Mouse (Mus musculus): ENCODE measurements around the gene Acer3.

Acer3 gene

GRCm38 (mm10) chr7:98316568-98316967 lies 4.4 kb downstream of the Acer3 start:
- ChIA-PET CTCF (no interaction called here), POLR2A (no interaction called here)

- CTCF ChIA-PET: no interaction called here
- POLR2A ChIA-PET: no interaction called here
These were observed 5.9 kb downstream of the Acer3 start for GRCm38 (mm10) chr7:98315087-98315486.

GRCm38 (mm10) chr7:98312185-98312920 lies 8.7 kb downstream of the Acer3 start:
- POLR2A ChIA-PET: interaction anchor here in 1 of 4 experiments (1.1 to 1.6 kb wide), 3 partner anchors 19 to 112 kb away, joined by 4 read pairs; no protein-coding TSS in a partner anchor
- CTCF ChIA-PET: interaction anchor here in 3 of 4 experiments (0.7 to 1.6 kb wide), 4 partner anchors 9 to 125 kb away, joined by 3 to 6 read pairs (median 3); no protein-coding TSS in a partner anchor

GRCm38 (mm10) chr7:98310266-98310665 lies 10.7 kb downstream of the Acer3 start:
- POLR2A ChIA-PET: interaction anchor here in 3 of 4 experiments (0.7 to 2.7 kb wide), 9 partner anchors 9 to 1000 kb away, joined by 3 to 15 read pairs (median 6); partner anchors contain the start of genes Emsy (in 1 of the 3) and Tsku (in 1 of the 3)
- CTCF ChIA-PET: interaction anchor here in 1 of 4 experiments (2.0 kb wide), 1 partner anchor 31 kb away, joined by 6 read pairs; no protein-coding TSS in a partner anchor

GRCm38 (mm10) chr7:98309219-98310030 lies 11.6 kb downstream of the Acer3 start:
- CTCF ChIA-PET: interaction anchor here in 2 of 4 experiments (1.0 to 2.0 kb wide), 3 partner anchors 9 to 38 kb away, joined by 3 to 6 read pairs (median 5); no protein-coding TSS in a partner anchor
- POLR2A ChIA-PET: interaction anchor here (0.6 to 2.7 kb wide), 25 partner anchors 8 to 1391 kb away, joined by 3 to 15 read pairs (median 3); partner anchors contain the start of genes Tsku (in 2 of the 4), Aamdc (in 1 of the 4) and Emsy (in 1 of the 4)

GRCm38 (mm10) chr7:98308607-98309218 lies 12.3 kb downstream of the Acer3 start:
- POLR2A ChIA-PET: interaction anchor here (0.6 to 2.7 kb wide), 22 partner anchors 16 to 1391 kb away, joined by 3 to 15 read pairs (median 3); partner anchors contain the start of genes Tsku (in 2 of the 4), Aamdc (in 1 of the 4), Capn5 (in 1 of the 4) and Emsy (in 1 of the 4)
- CTCF ChIA-PET: interaction anchor here in 2 of 4 experiments (1.0 to 2.0 kb wide), 3 partner anchors 10 to 39 kb away, joined by 3 to 6 read pairs (median 5); no protein-coding TSS in a partner anchor

- CTCF ChIA-PET: interaction anchor here in 2 of 4 experiments (0.6 to 1.4 kb wide), 2 partner anchors 11 to 1193 kb away, joined by 3 read pairs; no protein-coding TSS in a partner anchor
These were observed 12.9 kb downstream of the Acer3 start for GRCm38 (mm10) chr7:98307921-98308606.

GRCm38 (mm10) chr7:98307411-98307810 lies 13.6 kb downstream of the Acer3 start:
- CTCF ChIA-PET: no interaction called here
- POLR2A ChIA-PET: no interaction called here

More at GRCm38 (mm10) chr7:98307921-98308606, 12.9 kb downstream of the Acer3 start:
- POLR2A ChIA-PET: interaction anchor here in 3 of 4 experiments (0.6 to 2.7 kb wide), 11 partner anchors 16 to 130 kb away, joined by 3 to 12 read pairs (median 3); partner anchors contain the start of genes Capn5 (in 1 of the 3) and Tsku (in 1 of the 3)

- ChIA-PET POLR2A (interaction anchor here in 2 of 4 experiments (0.9 to 2.1 kb wide), 5 partner anchors 10 to 20 kb away, joined by 3 to 8 read pairs (median 5); no protein-coding TSS in a partner anchor), CTCF (interaction anchor here in 2 of 4 experiments (0.6 to 1.3 kb wide), 3 partner anchors 49 to 126 kb away, joined by 3 read pairs; no protein-coding TSS in a partner anchor)
These were observed 28.1 kb downstream of the Acer3 start for GRCm38 (mm10) chr7:98292901-98293300.

- ChIA-PET CTCF (interaction anchor here in 3 of 4 experiments (0.7 to 2.4 kb wide), 6 partner anchors 52 to 141 kb away, joined by 3 to 14 read pairs (median 5); no protein-coding TSS in a partner anchor), POLR2A (no interaction called here)
These were observed 31.4 kb downstream of the Acer3 start for GRCm38 (mm10) chr7:98289585-98289984.

- CTCF ChIA-PET: interaction anchor here in 2 of 4 experiments (1.4 to 2.0 kb wide), 2 partner anchors 65 to 162 kb away, joined by 3 to 4 read pairs; no protein-coding TSS in a partner anchor
- POLR2A ChIA-PET: interaction anchor here in 2 of 4 experiments (0.6 to 1.7 kb wide), 3 partner anchors 9 to 509 kb away, joined by 3 to 4 read pairs (median 3); no protein-coding TSS in a partner anchor
These were observed 44.7 kb downstream of the Acer3 start for GRCm38 (mm10) chr7:98276263-98276662.

GRCm38 (mm10) chr7:98268166-98268565 lies 52.8 kb downstream of the Acer3 start:
- POLR2A ChIA-PET: interaction anchor here (0.6 to 1.3 kb wide), 7 partner anchors 13 to 1790 kb away, joined by 3 to 4 read pairs (median 3); no protein-coding TSS in a partner anchor
- CTCF ChIA-PET: interaction anchor here in 3 of 4 experiments (0.6 to 1.1 kb wide), 3 partner anchors 111 to 174 kb away, joined by 3 to 9 read pairs (median 3); no protein-coding TSS in a partner anchor

GRCm38 (mm10) chr7:98252520-98252919 lies 68.5 kb downstream of the Acer3 start:
- ChIA-PET POLR2A (no interaction called here), CTCF (no interaction called here)

GRCm38 (mm10) chr7:98236686-98237359 lies 84.2 kb downstream of the Acer3 start:
- POLR2A ChIA-PET: no interaction called here
- CTCF ChIA-PET: no interaction called here

GRCm38 (mm10) chr7:98223796-98224195 lies 97.2 kb downstream of the Acer3 start:
- ChIA-PET POLR2A (no interaction called here), CTCF (no interaction called here)

- ChIA-PET POLR2A (no interaction called here), CTCF (no interaction called here)
These were observed 104.3 kb downstream of the Acer3 start for GRCm38 (mm10) chr7:98216713-98217112.

- ChIA-PET POLR2A (no interaction called here), CTCF (no interaction called here)
These were observed 118.1 kb downstream of the Acer3 start for GRCm38 (mm10) chr7:98202946-98203345.
